Mouse (Mus musculus) neural tube, embryonic 10.5 days (tissue): Measurements from ENCODE around the gene Aif1l.

Experiments used
- DNase-seq: peaks from one replicate; pipeline ENCODE4 v3.0.0-alpha.2; 2017; ENCODE audit warnings: low spot score; ENCODE audit errors: extremely low spot score

Gene Aif1l

GRCm38 (mm10) chr2:32008311-32008710 lies 58.4 kb downstream of the Aif1l start:
- no peak for DNase-seq

DNA sequence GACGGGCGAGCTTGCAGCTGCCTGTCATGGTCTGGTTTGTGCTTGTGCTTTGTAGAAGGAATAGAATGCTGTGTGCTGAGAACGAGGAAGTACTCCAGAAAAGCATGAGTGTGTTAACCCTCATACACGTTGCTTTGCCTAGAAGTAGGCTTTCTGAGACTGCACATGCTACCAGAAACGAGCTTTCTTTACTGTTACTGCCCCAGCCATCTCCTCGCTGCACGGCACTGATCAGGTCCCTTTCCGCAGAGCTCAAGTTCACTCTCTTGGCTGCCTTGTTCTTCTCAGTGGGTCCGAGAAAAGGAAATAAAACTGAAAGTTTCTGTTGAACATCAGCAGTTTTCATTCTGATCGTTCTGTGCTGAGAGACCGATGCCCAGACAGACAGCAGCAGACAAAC lies 58.8 kb downstream of the Aif1l start:
- DNase-seq: no peak

- no peak for DNase-seq
Measured at GRCm38 (mm10) chr2:32019704-32020103, 69.8 kb downstream of the Aif1l start.

- DNase-seq: no peak
Measured at GRCm38 (mm10) chr2:32020229-32020628, 70.3 kb downstream of the Aif1l start.
